ENCODE assay signal across 9 mouse cellular contexts in genomic region chr2:168840853-168841712, GRCm38 (mm10).
A peak's percentile ranks its signal among the peaks of the same experiment; 100 is the strongest.
DNase-seq lines count a peak whose midpoint lies in the region; ATAC-seq and TF ChIP-seq lines count a peak whose summit lies in the region.
"Had no signal": no experiment of that assay in that cellular context is flagged by ENCODE, and none has a peak within 500 bp of the region (broad histone marks: within the 10 kb centered on the region; RNA-seq: fewer than 3 reads in every experiment).

No protein-coding gene starts in this region.

- DNase-seq in hindbrain, embryonic 11.5 days (ENCODE audit: low spot score) = peak; percentile 54
- DNase-seq in hindbrain, embryonic 14.5 days (ENCODE audit: low spot score) = no peak
- DNase-seq in embryonic facial prominence, embryonic 10.5 days (ENCODE audit: low spot score) = peak; percentile 37
- DNase-seq in c-Kit-positive CD71-positive TER-119-positive erythroid progenitor cells, embryonic 14.5 days (ENCODE audit: low spot score) = no peak
- DNase-seq in cerebellum, adult 11-12 months = no peak
- DNase-seq: adrenal gland, postnatal 10 days had no signal

- WGBS in hindbrain, embryonic 11.5 days = 3% methylated on average over 19 of the region's 19 CpGs
- 7% methylated on average over 19 of the region's 19 CpGs for WGBS in hindbrain, embryonic 14.5 days
- 3% methylated on average over 19 of the region's 19 CpGs for WGBS in embryonic facial prominence, embryonic 10.5 days
- 3% methylated on average over 19 of the region's 19 CpGs for WGBS in liver, embryonic 16.5 days (ENCODE audit: insufficient replicate concordance)

- H3K27me3 ChIP-seq in hindbrain, embryonic 11.5 days (ENCODE audit: control insufficient read depth, insufficient read depth, low read length) = 0 out of 2 replicates have a peak, but pooled peaks cover 2% of the 10 kb centered on the region
- peaks cover 38% of the 10 kb centered on the region for H3K27me3 ChIP-seq in hindbrain, embryonic 14.5 days (ENCODE audit: control insufficient read depth, insufficient read depth, low read length)
- no peaks in the 10 kb centered on the region for H3K27me3 ChIP-seq in ES-Bruce4 (ENCODE audit: control insufficient read depth, insufficient read depth, low read length, poor library complexity, severe bottlenecking)
- H3K27me3 ChIP-seq in embryonic facial prominence, embryonic 10.5 days (replicated peaks; ENCODE audit: low read depth, poor library complexity, severe bottlenecking) = peaks cover 34% of the 10 kb centered on the region
- H3K27me3 ChIP-seq in liver, embryonic 16.5 days (ENCODE audit: control insufficient read depth, insufficient read depth, low read depth, low read length) = peaks cover 47% of the 10 kb centered on the region

- H3K4me1 ChIP-seq in hindbrain, embryonic 11.5 days (replicated peaks; ENCODE audit: control insufficient read depth, insufficient read depth, low read length) = peaks cover 20% of the 10 kb centered on the region
- H3K4me1 ChIP-seq in hindbrain, embryonic 14.5 days (replicated peaks; ENCODE audit: control insufficient read depth, insufficient read depth, low read length) = peaks cover 20% of the 10 kb centered on the region
- H3K4me1 ChIP-seq in ES-Bruce4 (ENCODE audit: control insufficient read depth, insufficient read depth, low read length) = peaks cover 2% of the 10 kb centered on the region
- H3K4me1 ChIP-seq in embryonic facial prominence, embryonic 10.5 days = peaks cover 56% of the 10 kb centered on the region
- peaks cover 6% of the 10 kb centered on the region for H3K4me1 ChIP-seq in liver, embryonic 16.5 days (ENCODE audit: control insufficient read depth, low read depth, low read length)

- TF ChIP-seq CTCF in ES-Bruce4 (IDR thresholded peaks at IDR 0.05; ENCODE audit: low read depth, low read length) = no peak

- no peak overlapping the region for H3K9ac ChIP-seq in hindbrain, embryonic 11.5 days (ENCODE audit: low read depth, low read length)
- no peak overlapping the region for H3K9ac ChIP-seq in hindbrain, embryonic 14.5 days
- no peak overlapping the region for H3K9ac ChIP-seq in ES-Bruce4 (ENCODE audit: low read depth, poor library complexity, severe bottlenecking)
- no peak overlapping the region for H3K9ac ChIP-seq in liver, embryonic 16.5 days (ENCODE audit: low read depth, low read length)

- H3K36me3 ChIP-seq in hindbrain, embryonic 11.5 days (ENCODE audit: control insufficient read depth, insufficient read depth, low read length) = no peaks in the 10 kb centered on the region
- H3K36me3 ChIP-seq in hindbrain, embryonic 14.5 days (replicated peaks; ENCODE audit: control insufficient read depth, insufficient read depth) = no peaks in the 10 kb centered on the region
- no peaks in the 10 kb centered on the region for H3K36me3 ChIP-seq in ES-Bruce4 (ENCODE audit: control insufficient read depth, insufficient read depth, low read length, poor library complexity, severe bottlenecking)
- H3K36me3 ChIP-seq in embryonic facial prominence, embryonic 10.5 days (replicated peaks) = no peaks in the 10 kb centered on the region
- no peaks in the 10 kb centered on the region for H3K36me3 ChIP-seq in liver, embryonic 16.5 days (ENCODE audit: control insufficient read depth, insufficient read depth)
- H3K36me3 ChIP-seq: G1E had no signal

- H3K27ac ChIP-seq in hindbrain, embryonic 11.5 days (ENCODE audit: low read depth, low read length) = 0 out of 2 replicates have a peak overlapping the region, but pooled peaks have one; percentile 4
- H3K27ac ChIP-seq in hindbrain, embryonic 14.5 days = no peak overlapping the region
- H3K27ac ChIP-seq in ES-Bruce4 (ENCODE audit: insufficient read depth, low read length) = peak overlapping the region; percentile 71
- peak overlapping the region; percentile 76 for H3K27ac ChIP-seq in embryonic facial prominence, embryonic 10.5 days (replicated peaks)
- no peak overlapping the region for H3K27ac ChIP-seq in liver, embryonic 16.5 days (ENCODE audit: low read length)

- no peaks in the 10 kb centered on the region for H3K9me3 ChIP-seq in hindbrain, embryonic 11.5 days (ENCODE audit: control insufficient read depth, low read length)
- H3K9me3 ChIP-seq in hindbrain, embryonic 14.5 days (ENCODE audit: control insufficient read depth, low read length) = no peaks in the 10 kb centered on the region
- H3K9me3 ChIP-seq in ES-Bruce4 (replicated peaks; ENCODE audit: control insufficient read depth, insufficient read depth, low read length, poor library complexity, severe bottlenecking) = no peaks in the 10 kb centered on the region
- H3K9me3 ChIP-seq in embryonic facial prominence, embryonic 10.5 days = no peaks in the 10 kb centered on the region
- no peaks in the 10 kb centered on the region for H3K9me3 ChIP-seq in liver, embryonic 16.5 days (replicated peaks; ENCODE audit: control insufficient read depth, low read length)

- peak; percentile 82; the same call in 1 of the 2 replicates for TF ChIP-seq EP300 in ES-Bruce4 (IDR thresholded peaks at IDR 0.05; ENCODE audit: insufficient read depth, low read depth, low read length)

- no peak overlapping the region for H3K4me3 ChIP-seq in hindbrain, embryonic 11.5 days (ENCODE audit: low read depth, low read length)
- H3K4me3 ChIP-seq in hindbrain, embryonic 14.5 days (replicated peaks; ENCODE audit: low read length) = no peak overlapping the region
- H3K4me3 ChIP-seq in ES-Bruce4 (ENCODE audit: low read depth, low read length) = no peak overlapping the region
- H3K4me3 ChIP-seq in embryonic facial prominence, embryonic 10.5 days = peak overlapping the region; percentile 45
- H3K4me3 ChIP-seq in liver, embryonic 16.5 days (ENCODE audit: low read depth, low read length) = no peak overlapping the region

- no peak for ATAC-seq in hindbrain, embryonic 11.5 days (ENCODE audit: low FRiP score)
- no peak for ATAC-seq in hindbrain, embryonic 14.5 days (ENCODE audit: low FRiP score)
- ATAC-seq in liver, embryonic 16.5 days (ENCODE audit: low read depth) = no peak

- H3K4me2 ChIP-seq in hindbrain, embryonic 11.5 days (replicated peaks; ENCODE audit: low read depth, low read length) = peak overlapping the region; percentile 26; the same call in 1 of the 2 replicates
- no peak overlapping the region for H3K4me2 ChIP-seq in hindbrain, embryonic 14.5 days (replicated peaks)
- peak overlapping the region; percentile 35 for H3K4me2 ChIP-seq in liver, embryonic 16.5 days (ENCODE audit: low read depth, low read length)

- no peak for TF ChIP-seq POLR2A in ES-Bruce4 (IDR thresholded peaks at IDR 0.05; ENCODE audit: insufficient read depth, low read length)

Comparison
In these comparisons a context has a peak if more than half of its experiments do, and no peak if none do; other contexts are left out.
1. DNase-seq: peak in hindbrain, embryonic 11.5 days (single experiment) and embryonic facial prominence, embryonic 10.5 days (single experiment); none in hindbrain, embryonic 14.5 days (single experiment), c-Kit-positive CD71-positive TER-119-positive erythroid progenitor cells, embryonic 14.5 days (single experiment) and cerebellum, adult 11-12 months (single experiment).
2. H3K27ac ChIP-seq: peak in hindbrain, embryonic 11.5 days (single experiment), ES-Bruce4 (single experiment) and embryonic facial prominence, embryonic 10.5 days (single experiment); none in hindbrain, embryonic 14.5 days (single experiment) and liver, embryonic 16.5 days (single experiment).